Mouse (Mus musculus) MEL (cell line): ENCODE results near the gene Egfr.

Experiments
- ELF1 ChIP-seq: IDR thresholded peaks from 2 replicates; pipeline ENCODE4 v1.6.1; 2014; ENCODE audit warnings: low read depth, mild to moderate bottlenecking, inconsistent platforms, low read length, improper control_type of control experiment, moderate library complexity
- MAFK ChIP-seq: IDR thresholded peaks from 2 replicates; pipeline ENCODE4 v1.6.1; 2011; ENCODE audit warnings: low read depth, mild to moderate bottlenecking, low read length, improper control_type of control experiment, borderline replicate concordance
- SMC3 ChIP-seq: IDR thresholded peaks from 2 replicates; pipeline ENCODE4 v1.6.1; 2011; ENCODE audit warnings: low read depth, low read length, improper control_type of control experiment

- TF ChIP-seq SMC3: no peak
- no peak for TF ChIP-seq MAFK
- peak; percentile 95 for TF ChIP-seq ELF1
Observed at GRCm38 (mm10) chr11:16950976-16951760, 199.2 kb downstream of the Egfr start, which contains the start of gene Fbxo48.
